Mouse (Mus musculus) right cerebral cortex, postnatal 25 days (tissue): Measurements from ENCODE around the gene Alg2.

Experiments used
- DNase-seq: peaks from one replicate; pipeline ENCODE4 v3.0.0; 2022

The Alg2 gene

GRCm38 (mm10) chr4:47473968-47474729 lies at the start of gene Alg2, which contains the start of gene Sec61b:
Gene Alg2 (minus strand): TSS chr4:47474333.
Gene Sec61b (plus strand): TSS chr4:47474658.
- peak; percentile 95 for DNase-seq

- peak; percentile 31 for DNase-seq
Measured at GRCm38 (mm10) chr4:47521884-47522605, 47.9 kb upstream of the Alg2 start.

GRCm38 (mm10) chr4:47520076-47520475 lies 45.9 kb upstream of the Alg2 start:
- DNase-seq = no peak

GRCm38 (mm10) chr4:47518551-47519181 lies 44.5 kb upstream of the Alg2 start:
- peak; percentile 26 for DNase-seq

GRCm38 (mm10) chr4:47504841-47505517 lies 30.8 kb upstream of the Alg2 start:
- no peak for DNase-seq

GRCm38 (mm10) chr4:47503045-47503444 lies 28.9 kb upstream of the Alg2 start:
- no peak for DNase-seq

- DNase-seq = peak; percentile 53
Measured at GRCm38 (mm10) chr4:47502546-47502971, 28.4 kb upstream of the Alg2 start.

GRCm38 (mm10) chr4:47499121-47499545 lies 25.0 kb upstream of the Alg2 start:
- DNase-seq = no peak

- no peak for DNase-seq
Measured at GRCm38 (mm10) chr4:47497811-47498385, 23.8 kb upstream of the Alg2 start.

- DNase-seq = no peak
Measured at GRCm38 (mm10) chr4:47494686-47495085, 20.6 kb upstream of the Alg2 start.

GRCm38 (mm10) chr4:47494137-47494536 lies 20.0 kb upstream of the Alg2 start:
- no peak for DNase-seq

GRCm38 (mm10) chr4:47493456-47493855 lies 19.3 kb upstream of the Alg2 start:
- no peak for DNase-seq

GRCm38 (mm10) chr4:47492311-47493086 lies 18.4 kb upstream of the Alg2 start:
- no peak for DNase-seq

GRCm38 (mm10) chr4:47491243-47491642 lies 17.1 kb upstream of the Alg2 start:
- DNase-seq = no peak

- no peak for DNase-seq
Measured at GRCm38 (mm10) chr4:47480576-47480975, 6.4 kb upstream of the Alg2 start.

- DNase-seq = no peak
Measured at GRCm38 (mm10) chr4:47480095-47480494, 6.0 kb upstream of the Alg2 start.

GRCm38 (mm10) chr4:47477539-47477938 lies 3.4 kb upstream of the Alg2 start:
- DNase-seq = no peak

GRCm38 (mm10) chr4:47474730-47475643 lies 854 bp upstream of the Alg2 start:
- no peak for DNase-seq

- no peak for DNase-seq
Measured at GRCm38 (mm10) chr4:47473586-47473967, 556 bp downstream of the Alg2 start.

- DNase-seq = no peak
Measured at GRCm38 (mm10) chr4:47467196-47467595, 6.9 kb downstream of the Alg2 start.
